Mouse (Mus musculus): Measurements from ENCODE around the gene Lrrc29.

DNA sequence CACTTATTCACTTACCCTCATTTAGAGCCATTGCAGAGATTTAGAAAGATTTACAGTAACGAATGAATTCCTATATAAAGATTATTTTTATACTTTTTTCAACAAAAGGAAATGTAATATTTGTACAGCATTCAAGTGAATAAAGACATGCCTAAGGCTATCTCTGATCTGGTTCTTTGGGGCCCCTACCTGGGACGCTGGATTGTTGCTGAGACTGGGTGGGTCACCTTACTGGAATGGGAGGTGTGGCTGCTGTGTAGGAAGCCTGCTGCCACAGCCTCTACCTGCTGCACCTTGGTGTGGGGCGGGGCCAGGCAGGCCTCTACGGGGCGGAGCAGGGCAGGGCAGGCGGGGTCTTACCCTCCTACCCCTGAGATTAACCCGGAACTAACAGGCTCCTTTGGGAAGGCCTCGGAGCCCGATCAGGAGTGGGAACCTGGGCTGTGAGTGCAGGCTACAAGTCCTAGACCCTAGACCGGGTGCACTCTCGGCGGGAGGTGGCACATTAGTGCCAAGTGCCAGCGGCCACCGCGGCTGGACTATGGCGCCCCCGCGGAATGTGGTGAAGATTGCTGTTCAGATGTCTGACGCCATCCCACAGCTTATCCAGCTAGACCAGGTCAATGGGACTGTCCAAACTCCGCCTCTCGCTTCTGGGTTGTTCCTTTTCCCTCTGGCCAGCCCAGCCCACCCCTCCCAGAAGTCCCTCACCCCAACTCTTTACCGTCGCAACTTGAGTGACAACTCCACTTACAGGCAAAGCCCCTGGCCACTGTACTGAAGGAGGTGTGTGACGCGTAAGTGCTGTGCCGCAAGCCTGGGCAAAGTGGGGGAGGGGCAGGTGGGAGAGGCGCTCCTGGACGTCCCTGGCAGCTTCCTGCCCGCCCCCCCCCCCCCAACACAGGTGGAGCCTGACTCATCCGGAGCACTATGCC, 20.6 kb downstream of the Lrrc29 start, which contains the start of gene Elmo3:
- TF ChIP-seq CTCF (IDR thresholded peaks at IDR 0.05; ENCODE audit: low read depth): no peak
- no peak for TF ChIP-seq EP300 (IDR thresholded peaks at IDR 0.05; ENCODE audit: low read depth)

All from heart, postnatal 0 days (tissue).